Mouse (Mus musculus) myocyte (in vitro differentiated cells): ENCODE data around the gene Col16a1. TPM values are rescaled to one million over a fixed set of nuclear protein-coding genes. Genes with fewer than 3 reads are reported as not detected.

ENCODE experiments used
- H3K27me3 ChIP-seq: one replicate; pipeline ENCODE4 v1.6.1; 2011; ENCODE audit not compliant: control insufficient read depth, insufficient read depth, insufficient read length
- H3K36me3 ChIP-seq: one replicate; pipeline ENCODE4 v1.6.1; 2011; ENCODE audit not compliant: control insufficient read depth, insufficient read depth
- H3K4me2 ChIP-seq: one replicate; pipeline ENCODE4 v1.6.1; 2011; ENCODE audit warnings: low read depth, control low read depth
- H3K4me3 ChIP-seq: one replicate; pipeline ENCODE4 v1.5.1; 2011; ENCODE audit warnings: mild to moderate bottlenecking, control low read depth, moderate library complexity
- H3K79me2 ChIP-seq: one replicate; pipeline ENCODE4 v1.6.1; 2011; ENCODE audit not compliant: control insufficient read depth, insufficient read depth
- H3ac ChIP-seq: one replicate; pipeline ENCODE4 v1.6.1; 2011; ENCODE audit not compliant: control insufficient read depth, insufficient read length
- CEBPB ChIP-seq: IDR thresholded peaks from 2 replicates; pipeline ENCODE4 v1.6.1; 2011; ENCODE audit warnings: mild to moderate bottlenecking, moderate library complexity; ENCODE audit not compliant: poor library complexity, insufficient read depth, severe bottlenecking
- E2F4 ChIP-seq: IDR thresholded peaks from one replicate; pipeline ENCODE4 v1.6.1; 2011; ENCODE audit warnings: mild to moderate bottlenecking, control low read depth, moderate library complexity; ENCODE audit not compliant: insufficient read depth
- MAX ChIP-seq: IDR thresholded peaks from one replicate; pipeline ENCODE4 v1.6.1; 2011; ENCODE audit warnings: low read depth, mild to moderate bottlenecking, control low read depth
- MYOD1 ChIP-seq, 3 experiments: IDR thresholded peaks; one replicate each; pipeline ENCODE4 v1.6.1; 2011; ENCODE audit warnings: control low read depth in 2 of 3, low read depth in 2 of 3, mild to moderate bottlenecking in 2 of 3, moderate library complexity in 1 of 3; ENCODE audit not compliant: insufficient read length in 2 of 3, control insufficient read depth in 1 of 3
- MYOG ChIP-seq, 3 experiments: IDR thresholded peaks; one replicate each; pipeline ENCODE4 v1.6.1; 2011; ENCODE audit warnings: control low read depth in 2 of 3, low read depth in 2 of 3, mild to moderate bottlenecking in 2 of 3; ENCODE audit not compliant: insufficient read length in 2 of 3, control insufficient read depth in 1 of 3, insufficient read depth in 1 of 3
- POLR2A ChIP-seq: IDR thresholded peaks from one replicate; pipeline ENCODE4 v1.6.1; 2011; ENCODE audit warnings: low read depth, mild to moderate bottlenecking, control low read depth, moderate library complexity; ENCODE audit not compliant: insufficient read length
- POLR2AphosphoS2 ChIP-seq: IDR thresholded peaks from one replicate; pipeline ENCODE4 v1.6.1; 2011; ENCODE audit warnings: low read depth, control low read depth; ENCODE audit not compliant: insufficient read length
- REST ChIP-seq: IDR thresholded peaks from one replicate; pipeline ENCODE4 v1.6.1; 2011; ENCODE audit warnings: mild to moderate bottlenecking, control low read depth, moderate library complexity; ENCODE audit not compliant: insufficient read depth, insufficient read length
- SRF ChIP-seq: IDR thresholded peaks from one replicate; pipeline ENCODE4 v1.6.1; 2011; ENCODE audit warnings: low read depth; ENCODE audit not compliant: control insufficient read depth, insufficient read length
- TCF12 ChIP-seq: IDR thresholded peaks from one replicate; pipeline ENCODE4 v1.6.1; 2011; ENCODE audit warnings: mild to moderate bottlenecking, control low read depth; ENCODE audit not compliant: poor library complexity, insufficient read depth, severe bottlenecking
- TCF3 ChIP-seq: IDR thresholded peaks from one replicate; pipeline ENCODE4 v1.6.1; 2011; ENCODE audit warnings: low read depth, control low read depth; ENCODE audit not compliant: insufficient read length
- USF1 ChIP-seq: IDR thresholded peaks from one replicate; pipeline ENCODE4 v1.6.1; 2011; ENCODE audit warnings: low read depth, mild to moderate bottlenecking, control low read depth, moderate library complexity
- polyA plus RNA-seq: library from polyadenylated mRNA; unstranded; fragments of >200 nt; fragmentation: generic; extraction: Trizol; gene quantifications from one replicate; pipeline ENCODE4 v1.2.1, GENCODE M21; 2012; ENCODE audit warnings: missing spikeins

Gene Col16a1
- polyA plus RNA-seq, 1 experiment: 13.9 TPM

DNA sequence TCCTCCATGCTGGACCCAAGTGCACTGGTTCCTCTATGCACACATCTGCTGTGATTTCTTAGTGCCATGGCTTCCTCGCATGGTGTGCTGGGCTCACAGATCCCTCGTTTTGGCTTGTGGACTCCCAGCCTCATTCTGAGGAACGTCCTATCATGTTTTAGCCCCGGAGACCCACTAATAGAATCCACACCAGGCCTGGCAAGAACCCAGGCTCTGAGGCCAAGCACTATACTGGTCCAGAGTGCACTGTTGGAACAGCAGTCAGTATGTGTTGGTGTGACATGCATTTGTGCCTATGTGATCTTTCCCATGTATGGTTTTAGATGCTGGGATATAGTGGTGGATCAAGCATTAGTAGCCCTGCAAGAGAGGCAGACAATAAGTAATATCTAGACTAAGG lies 25.7 kb downstream of the Col16a1 start:
- H3K36me3 ChIP-seq: no peaks in the 10 kb centered on the region
- no peaks in the 10 kb centered on the region for H3K27me3 ChIP-seq
- no peaks in the 10 kb centered on the region for H3K79me2 ChIP-seq
- H3K4me2 ChIP-seq: no peak overlapping the region
- no peak for TF ChIP-seq MYOG (IDR thresholded peaks at IDR 0.05; ENCODE audit: control insufficient read depth in 1 of 3, insufficient read depth in 1 of 3, insufficient read length in 2 of 3, low read depth in 2 of 3)
- no peak overlapping the region for H3ac ChIP-seq
- no peak overlapping the region for H3K4me3 ChIP-seq

GRCm38 (mm10) chr4:130074761-130075515 lies 27.3 kb downstream of the Col16a1 start:
- Histone ChIP-seq H3K79me2 (no peaks in the 10 kb centered on the region), H3K4me3 (no peak overlapping the region), H3ac (no peak overlapping the region), H3K36me3 (no peaks in the 10 kb centered on the region), H3K4me2 (peak overlapping the region; percentile 16), H3K27me3 (no peaks in the 10 kb centered on the region)
- TF ChIP-seq E2F4 (no peak), REST (no peak), SRF (no peak), USF1 (no peak), CEBPB (0 out of 2 replicates have a peak, but pooled peaks have one; percentile 46), MYOD1 (IDR thresholded peaks at IDR 0.05; ENCODE audit: control insufficient read depth in 1 of 3, insufficient read length in 2 of 3, low read depth in 2 of 3) (peak in 2 of 3 experiments; percentile 12 to 51), TCF12 (no peak), MAX (no peak), MYOG (IDR thresholded peaks at IDR 0.05; ENCODE audit: control insufficient read depth in 1 of 3, insufficient read depth in 1 of 3, insufficient read length in 2 of 3, low read depth in 2 of 3) (peak in 1 of 3 experiments; percentile 51), TCF3 (no peak), POLR2AphosphoS2 (no peak)

DNA sequence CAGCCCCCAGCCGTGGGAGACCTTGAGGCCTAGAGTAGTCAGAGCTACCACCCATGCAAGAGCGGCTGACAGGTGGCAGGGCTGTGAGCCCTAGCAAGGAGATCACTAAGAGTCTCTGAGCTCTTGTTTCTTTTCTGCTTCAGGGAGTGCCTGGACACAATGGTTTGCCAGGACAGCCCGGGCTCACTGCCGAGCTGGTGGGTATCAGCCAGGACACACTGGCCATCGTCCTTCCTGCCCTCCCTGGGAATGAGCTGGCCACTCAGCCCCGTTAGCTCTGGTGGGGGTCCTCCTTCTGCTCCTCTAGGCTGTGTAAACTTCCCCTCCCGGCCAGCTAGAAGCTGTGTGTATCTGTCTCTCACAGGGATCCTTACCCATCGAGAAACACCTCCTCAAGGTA lies 29.2 kb downstream of the Col16a1 start:
- Histone ChIP-seq H3K79me2 (no peaks in the 10 kb centered on the region), H3ac (no peak overlapping the region), H3K27me3 (no peaks in the 10 kb centered on the region), H3K4me2 (no peak overlapping the region), H3K4me3 (no peak overlapping the region), H3K36me3 (no peaks in the 10 kb centered on the region)
- TF ChIP-seq TCF3 (no peak), REST (no peak), CEBPB (no peak), MYOG (IDR thresholded peaks at IDR 0.05; ENCODE audit: control insufficient read depth in 1 of 3, insufficient read depth in 1 of 3, insufficient read length in 2 of 3, low read depth in 2 of 3) (no peak), MAX (no peak), MYOD1 (IDR thresholded peaks at IDR 0.05; ENCODE audit: control insufficient read depth in 1 of 3, insufficient read length in 2 of 3, low read depth in 2 of 3) (no peak), USF1 (no peak), POLR2A (no peak), POLR2AphosphoS2 (no peak), SRF (no peak), E2F4 (no peak), TCF12 (no peak)

DNA sequence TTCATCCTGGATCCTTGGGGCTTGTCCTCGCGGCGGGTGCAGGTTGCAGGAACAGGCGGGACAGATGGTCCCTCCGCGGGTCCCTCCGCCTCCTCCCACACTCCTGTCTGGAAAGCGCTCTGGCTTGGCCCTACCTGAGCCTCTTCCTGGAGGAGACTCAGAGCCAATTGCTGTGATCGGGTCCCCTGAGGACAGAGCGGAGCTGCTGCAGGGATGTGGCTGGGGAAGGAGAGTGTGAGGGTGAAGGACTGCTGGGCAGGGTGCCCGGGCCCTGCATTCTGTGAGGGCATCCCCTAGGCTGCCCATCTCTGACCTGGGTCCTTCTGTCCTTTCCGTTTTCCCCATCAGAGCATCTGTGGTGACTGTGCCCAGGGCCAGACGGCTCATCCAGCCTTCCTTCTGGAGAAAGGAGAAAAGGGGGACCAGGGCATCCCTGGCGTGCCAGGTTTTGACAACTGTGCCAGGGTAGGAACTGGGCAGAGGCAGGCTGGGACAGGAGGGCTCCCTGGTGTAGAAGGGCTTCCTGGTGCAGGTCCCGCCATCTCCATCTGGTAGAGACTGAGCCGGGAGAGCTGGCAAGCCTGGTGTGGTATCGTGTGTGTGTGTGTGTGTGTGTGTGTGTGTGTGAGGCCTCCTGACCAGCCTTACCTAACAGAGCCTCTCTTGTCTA lies 31.3 kb downstream of the Col16a1 start:
- Histone ChIP-seq H3K36me3 (no peaks in the 10 kb centered on the region), H3ac (no peak overlapping the region), H3K4me3 (no peak overlapping the region), H3K79me2 (no peaks in the 10 kb centered on the region), H3K4me2 (no peak overlapping the region), H3K27me3 (no peaks in the 10 kb centered on the region)
- TF ChIP-seq MYOG (IDR thresholded peaks at IDR 0.05; ENCODE audit: control insufficient read depth in 1 of 3, insufficient read depth in 1 of 3, insufficient read length in 2 of 3, low read depth in 2 of 3) (no peak), TCF12 (no peak)

- no peak for TF ChIP-seq SRF
- H3K4me2 ChIP-seq: no peak overlapping the region
- no peak overlapping the region for H3K4me3 ChIP-seq
- H3K27me3 ChIP-seq: no peaks in the 10 kb centered on the region
- H3K36me3 ChIP-seq: no peaks in the 10 kb centered on the region
- no peaks in the 10 kb centered on the region for H3K79me2 ChIP-seq
- H3ac ChIP-seq: no peak overlapping the region
Observed at GRCm38 (mm10) chr4:130079521-130079920, 31.9 kb downstream of the Col16a1 start.
